Comparison of ENCODE assay signal across 8 mouse cellular contexts in the genomic region with DNA sequence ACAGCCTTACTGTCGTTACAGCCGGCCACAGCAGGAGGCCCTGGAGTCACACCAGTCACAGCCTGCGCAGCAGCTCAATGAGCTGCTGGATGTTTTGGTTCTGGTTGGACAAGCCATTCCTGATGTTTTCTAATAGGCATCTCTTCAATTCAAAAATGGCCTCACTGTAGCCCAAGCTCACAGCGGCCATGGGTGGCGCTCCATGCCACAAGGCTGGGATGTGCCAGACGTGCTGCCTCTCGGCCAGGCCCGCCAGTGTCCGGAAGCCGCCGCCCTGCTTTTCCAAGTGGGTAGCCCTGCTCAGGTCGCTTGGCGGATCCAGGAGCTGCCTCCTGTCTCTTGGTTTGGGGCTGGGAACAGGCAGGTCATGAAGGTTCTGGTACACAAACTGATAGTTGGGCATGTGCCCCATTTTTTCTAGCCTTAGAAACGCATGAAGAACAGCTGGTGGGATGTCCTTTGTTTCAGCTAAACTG. TPM values are rescaled to one million over a fixed set of nuclear protein-coding genes. Genes with fewer than 3 reads are reported as not detected.
A peak's percentile ranks its signal among the peaks of the same experiment; 100 is the strongest.
DNase-seq lines count a peak whose midpoint lies in the region; ATAC-seq and TF ChIP-seq lines count a peak whose summit lies in the region.

A gene (minus strand): TSS at position 51 of the 476 bp plus-strand sequence.

- no peaks in the 10 kb centered on the region for H3K27me3 ChIP-seq in forebrain, embryonic 16.5 days (replicated peaks; ENCODE audit: control insufficient read depth, insufficient read depth, low read length)
- no peaks in the 10 kb centered on the region for H3K27me3 ChIP-seq in hindbrain, embryonic 11.5 days (ENCODE audit: control insufficient read depth, insufficient read depth, low read length)
- H3K27me3 ChIP-seq in liver, embryonic 12.5 days (replicated peaks), result no peaks in the 10 kb centered on the region
- H3K27me3 ChIP-seq in stomach, postnatal 0 days (ENCODE audit: control insufficient read depth, insufficient read depth, low read length), result no peaks in the 10 kb centered on the region

- ATAC-seq in activated CD4-positive, CD25-positive, alpha-beta regulatory T cell, adult 4 months, result no peak
- no peak for ATAC-seq in forebrain, embryonic 16.5 days
- no peak for ATAC-seq in hindbrain, embryonic 11.5 days (ENCODE audit: low FRiP score)
- no peak for ATAC-seq in liver, embryonic 12.5 days
- no peak for ATAC-seq in stomach, postnatal 0 days (ENCODE audit: low FRiP score, low TSS enrichment)

- peak; percentile 10 for DNase-seq in kidney, adult 9 months
- DNase-seq in kidney, postnatal 36 days, result no peak
- no peak for DNase-seq in hindbrain, embryonic 11.5 days (ENCODE audit: low spot score)
- peak; percentile 11 for DNase-seq in stomach, postnatal 0 days (ENCODE audit: low spot score)
- DNase-seq in embryo, embryonic 10 days (ENCODE audit: low spot score), result no peak

- 85% methylated on average over 14 of the region's 14 CpGs for WGBS in forebrain, embryonic 16.5 days
- 81% methylated on average over 14 of the region's 14 CpGs for WGBS in hindbrain, embryonic 11.5 days
- WGBS in liver, embryonic 12.5 days (ENCODE audit: insufficient replicate concordance), result 83% methylated on average over 14 of the region's 14 CpGs
- 83% methylated on average over 13 of the region's 14 CpGs for WGBS in stomach, postnatal 0 days

- peaks cover 25% of the 10 kb centered on the region for H3K36me3 ChIP-seq in forebrain, embryonic 16.5 days (ENCODE audit: control insufficient read depth, insufficient read depth)
- no peaks in the 10 kb centered on the region for H3K36me3 ChIP-seq in hindbrain, embryonic 11.5 days (ENCODE audit: control insufficient read depth, insufficient read depth, low read length)
- H3K36me3 ChIP-seq in liver, embryonic 12.5 days, result peaks cover 54% of the 10 kb centered on the region
- peaks cover 19% of the 10 kb centered on the region for H3K36me3 ChIP-seq in stomach, postnatal 0 days (ENCODE audit: control insufficient read depth, insufficient read depth, low read length)

- no peak within 1 kb of the TSS for H3K9ac ChIP-seq in forebrain, embryonic 16.5 days (replicated peaks; ENCODE audit: low read depth, low read length)
- H3K9ac ChIP-seq in hindbrain, embryonic 11.5 days (ENCODE audit: low read depth, low read length), result no peak within 1 kb of the TSS
- H3K9ac ChIP-seq in liver, embryonic 12.5 days, result no peak within 1 kb of the TSS
- H3K9ac ChIP-seq in stomach, postnatal 0 days (ENCODE audit: low read length), result no peak within 1 kb of the TSS

- H3K4me1 ChIP-seq in forebrain, embryonic 16.5 days (replicated peaks; ENCODE audit: control insufficient read depth, insufficient read depth, low read length), result no peaks in the 10 kb centered on the region
- H3K4me1 ChIP-seq in hindbrain, embryonic 11.5 days (replicated peaks; ENCODE audit: control insufficient read depth, insufficient read depth, low read length), result no peaks in the 10 kb centered on the region
- no peaks in the 10 kb centered on the region for H3K4me1 ChIP-seq in liver, embryonic 12.5 days
- no peaks in the 10 kb centered on the region for H3K4me1 ChIP-seq in stomach, postnatal 0 days (replicated peaks; ENCODE audit: control insufficient read depth, insufficient read depth)

- no peaks in the 10 kb centered on the region for H3K9me3 ChIP-seq in forebrain, embryonic 16.5 days (ENCODE audit: control insufficient read depth, low read length)
- H3K9me3 ChIP-seq in hindbrain, embryonic 11.5 days (ENCODE audit: control insufficient read depth, low read length), result no peaks in the 10 kb centered on the region
- H3K9me3 ChIP-seq in liver, embryonic 12.5 days (replicated peaks), result no peaks in the 10 kb centered on the region
- H3K9me3 ChIP-seq in stomach, postnatal 0 days (ENCODE audit: control insufficient read depth, low read length), result no peaks in the 10 kb centered on the region

- TF ChIP-seq EP300 in stomach, postnatal 0 days (optimal IDR thresholded peaks at IDR 0.05), result no peak

- no peak within 1 kb of the TSS for H3K4me2 ChIP-seq in forebrain, embryonic 16.5 days (ENCODE audit: low read length)
- H3K4me2 ChIP-seq in hindbrain, embryonic 11.5 days (replicated peaks; ENCODE audit: low read depth, low read length), result no peak within 1 kb of the TSS
- no peak within 1 kb of the TSS for H3K4me2 ChIP-seq in liver, embryonic 12.5 days
- no peak within 1 kb of the TSS for H3K4me2 ChIP-seq in stomach, postnatal 0 days (replicated peaks; ENCODE audit: low read depth)

- no peak within 1 kb of the TSS for H3K4me3 ChIP-seq in forebrain, embryonic 16.5 days (replicated peaks; ENCODE audit: low read length)
- no peak within 1 kb of the TSS for H3K4me3 ChIP-seq in hindbrain, embryonic 11.5 days (ENCODE audit: low read depth, low read length)
- H3K4me3 ChIP-seq in liver, embryonic 12.5 days, result no peak within 1 kb of the TSS
- H3K4me3 ChIP-seq in stomach, postnatal 0 days (ENCODE audit: low read depth, low read length), result no peak within 1 kb of the TSS

- no peak within 1 kb of the TSS for H3K27ac ChIP-seq in forebrain, embryonic 16.5 days (ENCODE audit: low read length)
- H3K27ac ChIP-seq in hindbrain, embryonic 11.5 days (ENCODE audit: low read depth, low read length), result no peak within 1 kb of the TSS
- no peak within 1 kb of the TSS for H3K27ac ChIP-seq in liver, embryonic 12.5 days
- no peak within 1 kb of the TSS for H3K27ac ChIP-seq in stomach, postnatal 0 days (replicated peaks)

- no peak for TF ChIP-seq CTCF in stomach, postnatal 0 days (IDR thresholded peaks at IDR 0.05; ENCODE audit: low read depth)

RNA-seq across cellular contexts. Expression of the gene that starts here (rescaled TPM):
- 10 to 100 TPM; 66.0 to 69.2 TPM for polyA plus RNA-seq in activated CD4-positive, CD25-positive, alpha-beta regulatory T cell, adult 4 months (2017; shearing (Covaris generic))
- 168 and 171 TPM in 2 replicates for polyA plus RNA-seq in forebrain, embryonic 16.5 days (2015; fragmentation: Nextera tagmentation; extraction: Ambion mirVana)
- polyA plus RNA-seq in hindbrain, embryonic 11.5 days (2014; fragmentation: Nextera tagmentation; extraction: Ambion mirVana), result 164 and 170 TPM in 2 replicates
- polyA plus RNA-seq in liver, embryonic 12.5 days (2016; fragmentation: Nextera tagmentation; extraction: Ambion mirVana), result 143 and 149 TPM in 2 replicates
- 219 and 225 TPM in 2 replicates for polyA plus RNA-seq in stomach, postnatal 0 days (2015; fragmentation: Nextera tagmentation; extraction: Ambion mirVana)

Comparison
In these comparisons a context has a peak if more than half of its experiments do, and no peak if none do; other contexts are left out.
1. DNase-seq: peak in kidney, adult 9 months (single experiment) and stomach, postnatal 0 days (single experiment); none in kidney, postnatal 36 days (0 of 2), hindbrain, embryonic 11.5 days (single experiment) and embryo, embryonic 10 days (single experiment).